Mouse (Mus musculus) hindbrain, postnatal 0 days (tissue): ENCODE measurements around the gene Fdxacb1. TPM values are rescaled to one million over a fixed set of nuclear protein-coding genes. Genes with fewer than 3 reads are reported as not detected.
A peak's percentile ranks its signal among the peaks of the same experiment; 100 is the strongest.

Source experiments
- ATAC-seq: fragments of 200-750 bp; cut with Nextera tagmentation; 2 replicates; pipeline ENCODE4 v1.8.0; 2017; ENCODE audit warnings: mild to moderate bottlenecking, moderate TSS enrichment, moderate library complexity
- DNase-seq: peaks from one replicate; pipeline ENCODE4 v3.0.0-alpha.2; 2015; ENCODE audit warnings: low spot score
- H3K27ac ChIP-seq: fragments of 300-500 bp; sonication (generic); 2 replicates; pipeline ENCODE4 v1.5.1; 2014; ENCODE audit warnings: mild to moderate bottlenecking
- H3K27me3 ChIP-seq: fragments of 300-500 bp; sonication (generic); 2 replicates; pipeline ENCODE4 v1.6.1; 2014; ENCODE audit warnings: low read length, mixed read lengths; ENCODE audit not compliant: insufficient read depth
- H3K36me3 ChIP-seq: fragments of 300-500 bp; sonication (generic); 2 replicates; pipeline ENCODE4 v1.6.1; 2014; ENCODE audit warnings: low read length, mixed read lengths; ENCODE audit not compliant: insufficient read depth
- H3K4me1 ChIP-seq: fragments of 300-500 bp; sonication (generic); 2 replicates; pipeline ENCODE4 v1.6.1; 2014; ENCODE audit warnings: antibody characterized with exemption, low read length, mixed read lengths; ENCODE audit not compliant: insufficient read depth
- H3K4me2 ChIP-seq: fragments of 300-500 bp; sonication (generic); 2 replicates; pipeline ENCODE4 v1.6.1; 2014; ENCODE audit warnings: low read depth, mild to moderate bottlenecking, low read length, moderate library complexity, mixed read lengths
- H3K4me3 ChIP-seq: fragments of 300-500 bp; sonication (generic); 2 replicates; pipeline ENCODE4 v1.5.1; 2014; ENCODE audit warnings: low read length
- H3K9ac ChIP-seq: fragments of 300-500 bp; sonication (generic); replicated peaks from 2 replicates; pipeline ENCODE4 v1.6.1; 2014; ENCODE audit warnings: mild to moderate bottlenecking, low read length, moderate library complexity, mixed read lengths
- H3K9me3 ChIP-seq: fragments of 300-500 bp; sonication (generic); 2 replicates; pipeline ENCODE4 v1.6.1; 2016; ENCODE audit warnings: low read length, mixed read lengths
- CTCF ChIP-seq: IDR thresholded peaks from 2 replicates; pipeline ENCODE4 v1.5.1; 2016; ENCODE audit warnings: antibody characterized with exemption, control low read depth, low read depth
- WGBS: fragments of 180-500 bp; shearing (Covaris S2); extraction: QIAGEN DNeasy Blood & Tissue Kit; methylation state at CpG from one replicate; pipeline ENCODE4 v1.1.7; 2014; 5-methylcytosine and 5-hydroxymethylcytosine counted together
- polyA plus RNA-seq: library from polyadenylated mRNA; unstranded; fragments of >200 nt; fragmentation: Nextera tagmentation; extraction: Ambion mirVana; gene quantifications from 2 replicates; pipeline ENCODE4 v1.2.1, GENCODE M21; 2015
- total RNA-seq: library from RNA; depleted of rRNA; stranded (reverse); fragments of >200 nt; gene quantifications from 2 replicates; pipeline ENCODE4 v1.2.3, GENCODE M21; 2014

The Fdxacb1 gene
- total and polyA plus RNA-seq, 2 experiments from 2014 or later = 8.9 to 12.0 TPM

DNA sequence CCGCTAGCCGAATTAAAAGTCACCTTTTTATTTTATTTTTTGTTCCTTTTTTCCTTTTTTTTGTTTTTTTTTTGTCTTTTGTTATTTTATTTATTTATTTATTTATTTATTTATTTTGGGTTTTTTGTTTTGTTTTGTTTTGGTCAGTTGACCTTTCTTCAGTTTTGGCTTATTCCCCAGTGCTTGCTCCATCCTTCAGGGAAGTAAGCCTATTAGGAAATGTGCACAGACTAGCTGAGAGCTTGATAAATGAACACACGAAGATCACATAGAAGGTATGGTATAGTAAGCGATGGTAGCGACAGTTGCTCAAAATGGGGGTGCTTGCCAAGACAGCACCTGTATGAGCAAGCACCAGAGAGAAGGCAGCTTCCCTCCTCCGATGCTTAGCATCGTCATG is 29.6 kb downstream of the Fdxacb1 start:
- H3K27me3 ChIP-seq = no peaks in the 10 kb centered on the region
- H3K27ac ChIP-seq = no peak overlapping the region
- no peak overlapping the region for H3K4me2 ChIP-seq
- H3K36me3 ChIP-seq = peaks cover 25% of the 10 kb centered on the region; the same call in 1 of the 2 replicates
- no peaks in the 10 kb centered on the region for H3K4me1 ChIP-seq
- DNase-seq (no peak), ATAC-seq (no peak)
- H3K4me3 ChIP-seq = no peak overlapping the region
- WGBS = 95% methylated on average over 7 of the region's 7 CpGs
- H3K9me3 ChIP-seq = no peaks in the 10 kb centered on the region
- no peak for TF ChIP-seq CTCF
- H3K9ac ChIP-seq = no peak overlapping the region

DNA sequence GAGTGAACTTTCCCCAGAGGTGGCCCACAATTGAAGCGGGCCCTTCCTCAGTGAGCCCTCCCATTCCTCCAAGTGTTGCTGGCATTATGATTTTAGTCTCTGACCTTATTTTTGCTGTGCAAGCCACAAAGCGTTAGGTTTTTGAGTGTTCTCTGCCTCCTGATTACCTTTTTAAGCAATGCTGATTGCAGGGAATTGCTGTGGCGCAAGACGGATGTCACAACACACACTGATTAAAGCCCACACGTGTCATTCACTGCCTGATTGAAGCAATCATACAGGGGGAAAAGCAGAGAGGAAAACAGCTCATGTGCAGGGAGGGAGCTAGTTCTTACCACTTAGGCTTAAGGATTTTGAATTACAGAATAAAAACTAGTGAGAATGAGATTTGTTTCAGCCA is 30.3 kb downstream of the Fdxacb1 start:
- Histone ChIP-seq H3K4me2 (no peak overlapping the region), H3K4me1 (no peaks in the 10 kb centered on the region), H3K27me3 (no peaks in the 10 kb centered on the region), H3K36me3 (peaks cover 31% of the 10 kb centered on the region), H3K9me3 (no peaks in the 10 kb centered on the region), H3K4me3 (no peak overlapping the region), H3K9ac (no peak overlapping the region), H3K27ac (no peak overlapping the region)
- ATAC-seq (no peak), DNase-seq (no peak)
- no peak for TF ChIP-seq CTCF
- 80% methylated on average over 5 of the region's 5 CpGs for WGBS

DNA sequence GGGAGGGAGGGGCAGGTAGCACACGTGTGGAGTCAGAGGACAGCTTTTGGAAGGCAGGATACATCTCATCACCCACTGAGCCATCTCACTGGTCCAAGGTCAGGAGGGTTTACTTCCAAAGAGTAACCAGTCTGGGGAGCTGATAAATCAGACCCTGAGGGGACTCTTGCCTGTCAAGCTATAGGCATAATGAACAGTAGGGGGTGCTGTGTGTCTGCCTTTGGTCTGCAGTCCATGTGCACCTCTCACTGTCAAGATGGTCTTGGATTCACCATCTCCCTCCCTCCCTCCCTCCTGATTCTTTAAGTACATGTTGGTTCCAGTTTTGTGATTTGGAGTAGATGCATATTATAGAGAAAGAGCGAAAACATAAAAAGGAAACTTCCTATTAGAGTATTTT is 32.9 kb downstream of the Fdxacb1 start:
- no peak overlapping the region for H3K9ac ChIP-seq
- TF ChIP-seq CTCF = peak; percentile 64
- no peaks in the 10 kb centered on the region for H3K4me1 ChIP-seq
- H3K4me3 ChIP-seq = no peak overlapping the region
- H3K36me3 ChIP-seq = peaks cover 43% of the 10 kb centered on the region
- no peaks in the 10 kb centered on the region for H3K9me3 ChIP-seq
- no peak overlapping the region for H3K4me2 ChIP-seq
- H3K27me3 ChIP-seq = no peaks in the 10 kb centered on the region
- H3K27ac ChIP-seq = no peak overlapping the region
- WGBS = 66% methylated on average over 2 of the region's 2 CpGs
- DNase-seq = peak; percentile 65
- ATAC-seq = peak; percentile 56; the same call in 1 of the 2 replicates

DNA sequence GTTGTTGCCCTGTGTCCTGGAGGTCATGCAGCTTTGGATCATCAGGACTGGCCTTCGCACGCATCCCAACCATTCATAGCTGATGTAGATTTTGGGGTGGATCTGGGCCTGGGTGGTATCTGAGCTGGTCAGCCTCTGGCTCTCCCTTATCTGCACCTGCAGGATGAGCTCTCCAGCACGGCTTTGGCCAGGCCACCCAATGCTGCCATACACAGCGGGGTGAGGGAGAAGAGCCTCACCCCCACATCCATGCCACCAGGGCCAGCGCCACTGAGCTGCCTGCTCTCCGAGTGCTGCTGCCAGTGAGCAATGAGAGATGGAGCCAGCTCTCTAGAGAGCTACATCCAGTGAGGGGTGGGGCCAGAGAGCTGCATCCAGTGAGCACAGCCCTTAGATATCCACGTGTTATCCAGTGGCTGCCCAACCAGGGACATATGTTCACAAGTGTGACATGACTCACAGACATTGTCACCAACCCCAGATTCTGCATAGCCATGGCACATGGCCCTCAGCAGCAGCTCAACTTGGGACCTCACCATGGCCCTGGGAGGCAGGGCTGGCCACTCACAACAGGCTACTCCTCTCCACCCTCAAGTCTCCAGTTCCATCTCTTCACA is 35.1 kb downstream of the Fdxacb1 start:
- ATAC-seq = no peak
- H3K27ac ChIP-seq = no peak overlapping the region

GRCm38 (mm10) chr9:50808471-50808870 is 40.4 kb downstream of the Fdxacb1 start:
- DNase-seq (no peak), ATAC-seq (no peak)
- TF ChIP-seq CTCF = no peak
- Histone ChIP-seq H3K36me3 (peaks cover 44% of the 10 kb centered on the region), H3K4me1 (no peaks in the 10 kb centered on the region), H3K4me2 (no peak overlapping the region), H3K27ac (no peak overlapping the region), H3K9ac (no peak overlapping the region), H3K27me3 (no peaks in the 10 kb centered on the region), H3K4me3 (no peak overlapping the region), H3K9me3 (no peaks in the 10 kb centered on the region)
- WGBS = 78% methylated on average over 6 of the region's 6 CpGs

More for the DNA sequence above, 35.1 kb downstream of the Fdxacb1 start:
- Histone ChIP-seq H3K36me3 (peaks cover 47% of the 10 kb centered on the region), H3K27me3 (no peaks in the 10 kb centered on the region), H3K4me3 (no peak overlapping the region), H3K9me3 (no peaks in the 10 kb centered on the region), H3K9ac (no peak overlapping the region), H3K4me1 (no peaks in the 10 kb centered on the region), H3K4me2 (no peak overlapping the region)
- no peak for DNase-seq
- no peak for TF ChIP-seq CTCF
- whole genome bisulfite sequencing = 92% methylated on average over 7 of the region's 7 CpGs

DNA sequence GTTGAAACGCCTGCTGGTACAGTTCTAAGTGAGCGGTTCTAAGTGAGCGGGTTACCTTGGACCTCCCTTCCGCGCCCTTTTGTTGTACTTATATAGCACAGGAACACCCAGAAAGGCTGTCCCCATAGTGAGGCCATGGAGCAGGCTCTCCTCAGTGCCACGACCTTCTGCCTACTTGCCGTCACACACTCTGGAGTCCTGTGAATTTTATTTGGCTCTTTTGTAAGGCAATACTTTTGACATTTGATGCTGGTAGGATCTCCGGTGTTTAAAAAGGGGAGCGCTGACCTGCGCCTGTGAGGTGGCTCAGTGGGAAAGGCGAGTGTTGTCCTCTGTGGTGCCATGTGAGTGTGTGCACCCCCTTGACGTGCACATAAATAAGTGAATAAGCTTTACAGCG is 41.1 kb downstream of the Fdxacb1 start:
- no peak for TF ChIP-seq CTCF
- no peak overlapping the region for H3K9ac ChIP-seq
- DNase-seq (no peak), ATAC-seq (no peak)
- H3K9me3 ChIP-seq = no peaks in the 10 kb centered on the region
- no peaks in the 10 kb centered on the region for H3K27me3 ChIP-seq
- no peaks in the 10 kb centered on the region for H3K4me1 ChIP-seq
- H3K27ac ChIP-seq = no peak overlapping the region
- 92% methylated on average over 13 of the region's 13 CpGs for WGBS
- peaks cover 37% of the 10 kb centered on the region for H3K36me3 ChIP-seq
- H3K4me2 ChIP-seq = no peak overlapping the region
- no peak overlapping the region for H3K4me3 ChIP-seq

DNA sequence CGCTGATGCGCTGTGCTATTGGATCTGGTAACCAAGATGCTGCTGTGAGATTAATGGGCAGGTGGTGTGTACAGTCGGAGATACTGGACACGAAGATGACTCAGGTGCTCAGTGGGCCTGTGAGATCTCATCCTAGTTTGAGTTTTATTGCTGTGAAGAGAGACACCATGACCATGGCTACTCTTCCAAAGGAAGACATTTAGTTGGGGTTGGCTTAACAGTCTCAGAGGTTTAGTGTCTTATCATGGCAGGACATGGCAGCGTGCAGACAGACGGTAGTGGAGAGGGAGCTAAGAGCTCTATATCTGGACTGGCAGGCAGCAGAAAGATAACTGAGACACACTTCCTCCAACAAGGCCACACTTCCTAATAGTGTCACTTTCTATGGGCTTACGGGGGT is 43.2 kb downstream of the Fdxacb1 start:
- TF ChIP-seq CTCF = no peak
- Histone ChIP-seq H3K4me1 (no peaks in the 10 kb centered on the region), H3K27ac (no peak overlapping the region), H3K9me3 (no peaks in the 10 kb centered on the region), H3K9ac (no peak overlapping the region), H3K4me3 (no peak overlapping the region), H3K36me3 (peaks cover 21% of the 10 kb centered on the region), H3K27me3 (no peaks in the 10 kb centered on the region), H3K4me2 (no peak overlapping the region)
- no peak for DNase-seq
- 97% methylated on average over 7 of the region's 7 CpGs for WGBS
- no peak for ATAC-seq
